Mouse (Mus musculus) heart, adult 2 months (tissue): ENCODE measurements at regions not wholly inside any gene's neighbourhood (a gene's known extent, or its start where the extent isn't known, plus 50 kb on each side); places are given as distances from the start of the nearest gene placed in this dataset.

ENCODE experiments used
- DNase-seq, 2 experiments: peaks; one replicate each; pipeline ENCODE4 v3.0.0; 2021
- H3K27ac ChIP-seq: fragments of 200-600 bp; 2 replicates; pipeline ENCODE4 v1.8.1; 2022
- H3K27me3 ChIP-seq: fragments of 200-500 bp; 2 replicates; pipeline ENCODE4 v1.6.1; 2012; ENCODE audit warnings: mild to moderate bottlenecking, low read length, inconsistent platforms, mixed read lengths; ENCODE audit not compliant: control insufficient read depth, insufficient read depth
- H3K36me3 ChIP-seq: fragments of 200-500 bp; 2 replicates; pipeline ENCODE4 v1.6.1; 2012; ENCODE audit warnings: low read length, inconsistent platforms; ENCODE audit not compliant: control insufficient read depth, insufficient read depth
- H3K4me1 ChIP-seq: fragments of 200-500 bp; 2 replicates; pipeline ENCODE4 v1.6.1; 2011; ENCODE audit warnings: low read length; ENCODE audit not compliant: control insufficient read depth, insufficient read depth
- H3K4me3 ChIP-seq: fragments of 200-600 bp; 2 replicates; pipeline ENCODE4 v1.8.1; 2022
- H3K79me2 ChIP-seq: fragments of 200-500 bp; replicated peaks from 2 replicates; pipeline ENCODE4 v1.6.1; 2012; ENCODE audit warnings: mild to moderate bottlenecking, inconsistent platforms, low read length, moderate library complexity, mixed read lengths; ENCODE audit not compliant: control insufficient read depth, insufficient read depth
- H3K9ac ChIP-seq: fragments of 200-500 bp; 2 replicates; pipeline ENCODE4 v1.6.1; 2012; ENCODE audit warnings: low read depth, mild to moderate bottlenecking, control low read depth, inconsistent platforms, low read length, mixed read lengths
- CTCF ChIP-seq: fragments of 200-600 bp; IDR thresholded peaks from 2 replicates; pipeline ENCODE4 v1.8.1; 2022; ENCODE audit warnings: antibody characterized with exemption, mild to moderate bottlenecking, moderate library complexity
- EP300 ChIP-seq: fragments of 200-500 bp; IDR thresholded peaks from 2 replicates; pipeline ENCODE4 v1.6.1; 2011; ENCODE audit warnings: low read depth, low read length, control low read depth; ENCODE audit not compliant: insufficient read depth
- POLR2A ChIP-seq: fragments of 200-500 bp; IDR thresholded peaks from 2 replicates; pipeline ENCODE4 v1.6.1; 2011; ENCODE audit warnings: mild to moderate bottlenecking, low read depth, low read length, control low read depth; ENCODE audit not compliant: insufficient read depth
- WGBS: fragments of 180-500 bp; shearing (Covaris S2); methylation state at CpG from one replicate; pipeline ENCODE4 v1.1.7; 2018; 5-methylcytosine and 5-hydroxymethylcytosine counted together
- intact Hi-C: fragments of 180-260 bp; cut with DNase I; formaldehyde crosslinking; loops from one replicate; pipeline ENCODE4 v1.15.1; 2025

DNA sequence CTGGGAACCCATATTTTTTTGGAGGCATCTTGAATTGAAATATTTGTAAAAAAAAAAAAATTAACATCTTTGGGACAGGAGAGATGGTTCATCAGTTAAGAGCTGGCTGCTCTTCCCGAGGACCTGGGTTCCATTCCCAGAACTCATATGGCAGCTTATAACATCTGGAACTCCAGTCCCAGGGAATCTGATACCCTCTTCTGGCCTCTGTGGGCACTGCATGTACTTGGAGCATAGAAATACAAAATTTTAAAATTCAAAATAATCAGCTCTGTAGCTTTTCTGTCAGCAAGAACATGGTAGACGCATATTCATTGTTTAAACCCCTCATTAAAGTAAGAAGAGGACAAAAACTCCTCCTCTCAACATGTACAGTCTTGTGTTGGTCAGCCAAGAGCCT is 52.0 kb upstream of the Morc2a start:
- Histone ChIP-seq H3K79me2 (no peaks in the 10 kb centered on the region), H3K36me3 (no peaks in the 10 kb centered on the region), H3K27me3 (no peaks in the 10 kb centered on the region), H3K4me1 (no peaks in the 10 kb centered on the region), H3K9ac (no peak overlapping the region), H3K4me3 (no peak overlapping the region), H3K27ac (no peak overlapping the region)
- TF ChIP-seq CTCF, result peak; percentile 45
- no peak for TF ChIP-seq POLR2A
- no peak for DNase-seq
- WGBS, result 96% methylated on average over 2 of the region's 2 CpGs
- intact Hi-C loops, result no loop called here

GRCm38 (mm10) chr11:3594574-3594973 is 54.2 kb upstream of the Smtn start:
- Histone ChIP-seq H3K27me3 (no peaks in the 10 kb centered on the region), H3K9ac (no peak overlapping the region), H3K4me3 (no peak overlapping the region), H3K79me2 (no peaks in the 10 kb centered on the region), H3K36me3 (no peaks in the 10 kb centered on the region), H3K27ac (no peak overlapping the region), H3K4me1 (no peaks in the 10 kb centered on the region)
- 92% methylated on average over 3 of the region's 3 CpGs for WGBS
- intact Hi-C loops, result no loop called here
- peak; percentile 25; the same call in 1 of the 2 replicates for TF ChIP-seq CTCF
- TF ChIP-seq EP300, result no peak
- no peak for TF ChIP-seq POLR2A
- no peak for DNase-seq

DNA sequence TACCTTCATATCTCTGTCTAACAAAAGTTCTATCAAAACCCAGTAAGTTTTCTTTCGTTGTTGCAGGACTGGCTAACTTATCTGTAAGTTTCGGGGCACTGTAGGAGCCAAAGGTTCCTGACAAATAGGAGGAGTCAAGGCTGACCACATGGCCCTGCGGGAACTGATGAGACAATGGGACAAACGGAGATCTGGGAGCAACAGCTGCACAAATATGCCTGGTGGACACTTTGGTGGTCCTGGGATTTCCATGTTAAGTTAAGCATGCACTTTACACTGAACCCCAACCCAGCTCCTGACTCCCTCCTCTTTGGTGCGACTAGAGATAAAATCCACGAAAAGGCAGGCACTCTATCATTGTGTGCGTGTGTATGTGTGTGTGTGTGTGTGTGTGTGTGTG is 50.7 kb upstream of the Smtn start:
- no peak for TF ChIP-seq CTCF
- no peak for TF ChIP-seq POLR2A
- no peak for TF ChIP-seq EP300
- no peak for DNase-seq
- Histone ChIP-seq H3K9ac (no peak overlapping the region), H3K27me3 (no peaks in the 10 kb centered on the region), H3K27ac (no peak overlapping the region), H3K36me3 (no peaks in the 10 kb centered on the region), H3K79me2 (no peaks in the 10 kb centered on the region), H3K4me3 (no peak overlapping the region), H3K4me1 (no peaks in the 10 kb centered on the region)
- WGBS, result 43% methylated on average over 7 of the region's 7 CpGs
- intact Hi-C loops, result no loop called here
